Mouse (Mus musculus): ENCODE data around the gene Mrpl28. TPM values are rescaled to one million over a fixed set of nuclear protein-coding genes. Genes with fewer than 3 reads are reported as not detected.
A peak's percentile ranks its signal among the peaks of the same experiment; 100 is the strongest.
"Not testable (repeated sequence)": the region's sequence is repeated elsewhere in the genome, so short reads cannot be mapped to it uniquely, and the experiment has no call there.

The Mrpl28 gene
- total RNA-seq, 1 experiment from 2014 or later, result 13.0 TPM

- not testable (repeated sequence) for ATAC-seq (replicated peaks; ENCODE audit: insufficient number of reproducible peaks, low FRiP score, low TSS enrichment, poor library complexity, severe bottlenecking)
These were observed 8.8 kb upstream of the Mrpl28 start for GRCm38 (mm10) chr17:26114461-26114860.

- ATAC-seq (replicated peaks; ENCODE audit: insufficient number of reproducible peaks, low FRiP score, low TSS enrichment, poor library complexity, severe bottlenecking), result no peak
These were observed 7.9 kb upstream of the Mrpl28 start for GRCm38 (mm10) chr17:26115205-26115898.

- ATAC-seq (replicated peaks; ENCODE audit: insufficient number of reproducible peaks, low FRiP score, low TSS enrichment, poor library complexity, severe bottlenecking), result no peak
These were observed 7.3 kb upstream of the Mrpl28 start for GRCm38 (mm10) chr17:26115956-26116487.

- no peak for ATAC-seq (replicated peaks; ENCODE audit: insufficient number of reproducible peaks, low FRiP score, low TSS enrichment, poor library complexity, severe bottlenecking)
These were observed 6.6 kb upstream of the Mrpl28 start for GRCm38 (mm10) chr17:26116503-26117258.

GRCm38 (mm10) chr17:26119766-26120710 is 3.3 kb upstream of the Mrpl28 start:
- peak; percentile 25; the same call in 1 of the 2 replicates for ATAC-seq (replicated peaks; ENCODE audit: insufficient number of reproducible peaks, low FRiP score, low TSS enrichment, poor library complexity, severe bottlenecking)

- ATAC-seq (replicated peaks; ENCODE audit: insufficient number of reproducible peaks, low FRiP score, low TSS enrichment, poor library complexity, severe bottlenecking), result no peak
These were observed 714 bp upstream of the Mrpl28 start for GRCm38 (mm10) chr17:26122431-26123140.

GRCm38 (mm10) chr17:26124560-26124959 is 1.3 kb downstream of the Mrpl28 start:
- no peak for ATAC-seq (replicated peaks; ENCODE audit: insufficient number of reproducible peaks, low FRiP score, low TSS enrichment, poor library complexity, severe bottlenecking)

- no peak for ATAC-seq (replicated peaks; ENCODE audit: insufficient number of reproducible peaks, low FRiP score, low TSS enrichment, poor library complexity, severe bottlenecking)
These were observed 1.9 kb downstream of the Mrpl28 start for GRCm38 (mm10) chr17:26125226-26125625.

GRCm38 (mm10) chr17:26131062-26131732 is 7.9 kb downstream of the Mrpl28 start:
- no peak for ATAC-seq (replicated peaks; ENCODE audit: insufficient number of reproducible peaks, low FRiP score, low TSS enrichment, poor library complexity, severe bottlenecking)

- no peak for ATAC-seq (replicated peaks; ENCODE audit: insufficient number of reproducible peaks, low FRiP score, low TSS enrichment, poor library complexity, severe bottlenecking)
These were observed 8.9 kb downstream of the Mrpl28 start for GRCm38 (mm10) chr17:26131856-26132853.

- ATAC-seq (replicated peaks; ENCODE audit: insufficient number of reproducible peaks, low FRiP score, low TSS enrichment, poor library complexity, severe bottlenecking), result no peak
These were observed 13.9 kb downstream of the Mrpl28 start for GRCm38 (mm10) chr17:26137106-26137750.

GRCm38 (mm10) chr17:26137751-26138130 is 14.4 kb downstream of the Mrpl28 start:
- ATAC-seq (replicated peaks; ENCODE audit: insufficient number of reproducible peaks, low FRiP score, low TSS enrichment, poor library complexity, severe bottlenecking), result no peak

GRCm38 (mm10) chr17:26138239-26138836 is 15.0 kb downstream of the Mrpl28 start, which contains the start of gene Axin1:
TSS of gene Axin1 (plus strand) at chr17:26138688.
- ATAC-seq (replicated peaks; ENCODE audit: insufficient number of reproducible peaks, low FRiP score, low TSS enrichment, poor library complexity, severe bottlenecking), result peak; percentile 96

GRCm38 (mm10) chr17:26138901-26139381 is 15.6 kb downstream of the Mrpl28 start:
- ATAC-seq (replicated peaks; ENCODE audit: insufficient number of reproducible peaks, low FRiP score, low TSS enrichment, poor library complexity, severe bottlenecking), result no peak

- no peak for ATAC-seq (replicated peaks; ENCODE audit: insufficient number of reproducible peaks, low FRiP score, low TSS enrichment, poor library complexity, severe bottlenecking)
These were observed 19.5 kb downstream of the Mrpl28 start for GRCm38 (mm10) chr17:26142796-26143195.

GRCm38 (mm10) chr17:26143386-26143785 is 20.1 kb downstream of the Mrpl28 start:
- ATAC-seq (replicated peaks; ENCODE audit: insufficient number of reproducible peaks, low FRiP score, low TSS enrichment, poor library complexity, severe bottlenecking), result no peak

Data from monocyte, adult 5-6 weeks (primary cell).